Mouse (Mus musculus) MEL (cell line): ENCODE results near the gene Ddhd1.

ENCODE experiments used
- CTCF ChIP-seq, 3 experiments: IDR thresholded peaks in 2 of 3; conservative IDR thresholded peaks in 1 of 3; 2 replicates each; pipeline ENCODE4 v1.5.1; 2011 to 2012; ENCODE audit warnings: low read length in 3 of 3, low read depth in 2 of 3, mild to moderate bottlenecking in 2 of 3, improper control_type of control experiment in 1 of 3, inconsistent platforms in 1 of 3, mixed read lengths in 1 of 3, moderate library complexity in 1 of 3; ENCODE audit not compliant: control insufficient read depth in 1 of 3, insufficient read depth in 1 of 3, poor library complexity in 1 of 3, severe bottlenecking in 1 of 3
- EP300 ChIP-seq, 2 experiments: IDR thresholded peaks; 2 replicates each; pipeline ENCODE4 v1.6.1; 2011; ENCODE audit warnings: improper control_type of control experiment in 2 of 2, low read length in 2 of 2, low read depth in 1 of 2, mild to moderate bottlenecking in 1 of 2
- GATA1 ChIP-seq: IDR thresholded peaks from 2 replicates; pipeline ENCODE4 v1.6.1; 2011; ENCODE audit warnings: low read depth, low read length, improper control_type of control experiment
- MYB ChIP-seq: IDR thresholded peaks from 2 replicates; pipeline ENCODE4 v1.6.1; 2011; ENCODE audit warnings: mild to moderate bottlenecking, low read depth, low read length, improper control_type of control experiment
- MYC ChIP-seq: IDR thresholded peaks from 2 replicates; pipeline ENCODE4 v1.6.1; 2011; ENCODE audit warnings: low read depth, mild to moderate bottlenecking, low read length, improper control_type of control experiment, moderate library complexity
- NRF1 ChIP-seq: IDR thresholded peaks from 2 replicates; pipeline ENCODE4 v1.6.1; 2014; ENCODE audit warnings: low read depth, mild to moderate bottlenecking, inconsistent platforms, low read length, improper control_type of control experiment, moderate library complexity; ENCODE audit not compliant: poor library complexity, insufficient read depth, severe bottlenecking
- POLR2A ChIP-seq, 2 experiments: IDR thresholded peaks; 2 replicates each; pipeline ENCODE4 v1.6.1; 2011 to 2012; ENCODE audit warnings: low read length in 2 of 2, mild to moderate bottlenecking in 2 of 2, control low read depth in 1 of 2, improper control_type of control experiment in 1 of 2, low read depth in 1 of 2, moderate library complexity in 1 of 2; ENCODE audit not compliant: control insufficient read depth in 1 of 2, insufficient read depth in 1 of 2, poor library complexity in 1 of 2
- POLR2AphosphoS2 ChIP-seq: IDR thresholded peaks from 2 replicates; pipeline ENCODE4 v1.6.1; 2011; ENCODE audit warnings: low read length, improper control_type of control experiment
- POLR2AphosphoS5 ChIP-seq: IDR thresholded peaks from 2 replicates; pipeline ENCODE4 v1.6.1; 2012; ENCODE audit warnings: low read depth, borderline replicate concordance, mild to moderate bottlenecking, inconsistent platforms, low read length, moderate library complexity, mixed read lengths
- TAL1 ChIP-seq: IDR thresholded peaks from 2 replicates; pipeline ENCODE4 v1.6.1; 2012; ENCODE audit warnings: mild to moderate bottlenecking, inconsistent platforms, low read length, moderate library complexity, mixed read lengths
- TBP ChIP-seq: IDR thresholded peaks from 2 replicates; pipeline ENCODE4 v1.8.0; 2011; ENCODE audit warnings: low read depth, low read length, improper control_type of control experiment
- UBTF ChIP-seq: IDR thresholded peaks from 2 replicates; pipeline ENCODE4 v1.6.1; 2012; ENCODE audit warnings: low read depth, mild to moderate bottlenecking, inconsistent platforms, low read length, improper control_type of control experiment, moderate library complexity, borderline replicate concordance; ENCODE audit not compliant: insufficient read depth
- ZKSCAN1 ChIP-seq: IDR thresholded peaks from 2 replicates; pipeline ENCODE4 v1.6.1; 2012; ENCODE audit warnings: low read depth, mild to moderate bottlenecking, inconsistent platforms, low read length, improper control_type of control experiment, moderate library complexity
- ZMIZ1 ChIP-seq: IDR thresholded peaks from 2 replicates; pipeline ENCODE4 v1.6.1; 2012; ENCODE audit warnings: low read depth, mild to moderate bottlenecking, inconsistent platforms, low read length, improper control_type of control experiment, moderate library complexity

DNA sequence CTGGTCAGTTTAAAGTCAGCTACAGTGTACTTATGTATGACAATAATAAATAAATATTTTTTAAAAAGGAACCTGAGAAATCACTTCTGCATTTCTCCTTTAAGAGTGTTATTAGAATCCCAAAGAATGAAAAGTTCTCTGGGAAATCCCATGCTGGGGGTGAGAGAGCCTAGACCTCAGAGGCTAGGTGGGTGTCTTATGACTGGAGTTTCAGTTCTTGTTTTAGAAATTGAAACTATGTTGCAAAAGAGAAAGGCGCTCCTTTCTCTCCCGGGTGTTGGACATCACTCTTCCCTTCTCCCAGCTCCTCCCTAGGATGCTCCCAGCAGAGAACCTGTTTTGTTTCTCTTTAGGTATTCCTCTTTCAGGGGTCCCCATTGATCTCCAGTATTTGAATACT is 27.4 kb upstream of the Ddhd1 start:
- TF ChIP-seq CTCF (IDR thresholded peaks at IDR 0.05 in 2 of 3, conservative IDR thresholded peaks at IDR 0.05 in 1 of 3; ENCODE audit: control insufficient read depth in 1 of 3, insufficient read depth in 1 of 3, low read depth in 2 of 3, low read length in 3 of 3, poor library complexity in 1 of 3, severe bottlenecking in 1 of 3) (no peak), UBTF (no peak), GATA1 (no peak), EP300 (IDR thresholded peaks at IDR 0.05; ENCODE audit: low read depth in 1 of 2, low read length in 2 of 2) (no peak), POLR2A (IDR thresholded peaks at IDR 0.05; ENCODE audit: control insufficient read depth in 1 of 2, insufficient read depth in 1 of 2, low read depth in 1 of 2, low read length in 2 of 2, poor library complexity in 1 of 2) (no peak), TAL1 (no peak), TBP (no peak), ZMIZ1 (no peak), NRF1 (no peak), MYC (no peak), MYB (no peak), POLR2AphosphoS2 (no peak), ZKSCAN1 (no peak), POLR2AphosphoS5 (no peak)
